Mouse (Mus musculus): ENCODE data around the gene Mtfmt.

The Mtfmt gene

DNA sequence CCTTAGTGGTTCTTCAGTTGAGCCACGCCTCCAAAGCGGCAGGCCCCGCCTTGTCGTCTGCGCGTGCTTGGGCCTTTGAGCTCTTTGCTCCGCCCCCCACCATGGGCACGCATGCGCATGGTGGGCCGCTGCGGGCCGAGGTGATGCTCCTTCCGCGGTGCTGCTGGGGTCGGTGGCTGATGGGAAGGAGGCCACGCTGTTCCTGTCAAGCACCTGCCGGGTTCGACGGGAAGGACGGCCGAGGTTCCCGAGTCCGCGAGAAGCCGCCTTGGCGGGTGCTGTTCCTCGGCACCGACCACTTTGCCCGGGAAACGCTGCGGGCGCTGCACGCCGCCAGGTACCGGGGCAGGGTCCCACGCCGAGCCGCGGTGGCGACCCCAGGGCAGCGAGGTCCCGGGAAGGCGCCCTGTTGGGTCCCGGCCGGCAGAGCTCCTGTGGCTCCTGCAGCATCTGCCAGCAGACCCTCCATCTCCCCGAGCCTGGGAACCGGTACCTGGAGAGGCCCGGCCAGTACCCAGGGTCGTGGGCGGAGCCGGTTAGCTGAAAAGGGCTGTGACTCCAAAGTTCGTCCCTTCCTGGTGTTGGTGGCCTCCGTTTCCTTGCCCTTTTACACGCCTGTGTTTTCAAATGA, at the start of gene Mtfmt:
TSS of gene Mtfmt (plus strand) at position 112 of the 631 bp plus-strand sequence.
- DNase-seq (ENCODE audit: low read depth in 1 of 2, low spot score in 2 of 2), result peak; percentile 78 to 88

- no peak for DNase-seq (ENCODE audit: low read depth in 1 of 2, low spot score in 2 of 2)
These were observed 49.0 kb upstream of the Mtfmt start for GRCm38 (mm10) chr9:65386373-65387140.

GRCm38 (mm10) chr9:65390752-65391612, 44.6 kb upstream of the Mtfmt start:
- no peak for DNase-seq (ENCODE audit: low read depth in 1 of 2, low spot score in 2 of 2)

DNA sequence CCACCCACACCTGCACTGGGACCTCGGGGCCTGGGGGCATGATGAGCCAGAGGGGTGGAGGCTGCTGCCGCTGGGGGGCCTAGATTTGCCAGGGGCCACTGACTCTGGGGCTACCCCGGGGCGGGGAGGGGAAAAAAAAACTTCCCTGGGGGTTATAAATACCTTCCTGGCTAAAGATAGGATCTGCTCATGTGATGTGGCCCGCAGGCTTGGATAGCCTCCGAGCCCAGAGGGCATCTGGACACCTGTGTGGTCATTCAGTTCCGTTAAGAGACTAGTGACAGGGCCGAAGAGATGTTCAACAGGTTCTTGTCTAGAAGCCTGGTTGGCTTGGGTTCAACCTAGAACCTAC, 44.0 kb upstream of the Mtfmt start, which contains the start of gene Kbtbd13:
TSS of gene Kbtbd13 (minus strand) at position 40 of the 352 bp plus-strand sequence.
- no peak for DNase-seq (ENCODE audit: low read depth in 1 of 2, low spot score in 2 of 2)

- no peak for DNase-seq (ENCODE audit: low read depth in 1 of 2, low spot score in 2 of 2)
These were observed 42.8 kb upstream of the Mtfmt start for GRCm38 (mm10) chr9:65392638-65393364.

GRCm38 (mm10) chr9:65393606-65394005, 42.0 kb upstream of the Mtfmt start:
- DNase-seq (ENCODE audit: low read depth in 1 of 2, low spot score in 2 of 2), result no peak

GRCm38 (mm10) chr9:65394360-65394759, 41.2 kb upstream of the Mtfmt start:
- DNase-seq (ENCODE audit: low read depth in 1 of 2, low spot score in 2 of 2), result no peak

DNA sequence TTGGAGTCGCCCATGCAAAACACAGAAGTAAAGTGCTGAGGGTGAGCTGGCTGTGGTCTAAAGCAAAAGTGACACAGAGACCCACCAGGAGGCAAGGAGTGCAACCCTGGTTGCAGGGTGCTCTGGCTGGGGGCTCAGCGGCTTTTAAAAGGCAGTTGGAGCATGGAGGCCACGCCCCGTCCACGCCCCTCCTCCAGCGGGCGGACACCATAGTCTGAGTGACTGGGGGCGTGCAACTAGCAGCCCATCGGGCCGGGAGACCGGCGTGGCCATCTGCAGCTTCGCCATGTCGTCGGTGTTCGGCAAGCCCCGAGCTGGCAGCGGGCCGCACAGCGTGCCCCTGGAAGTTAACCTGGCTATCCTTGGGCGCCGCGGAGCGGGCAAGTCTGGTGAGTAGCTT, 37.3 kb upstream of the Mtfmt start, which contains the start of gene Rasl12:
TSS of gene Rasl12 (plus strand) at position 228 of the 400 bp plus-strand sequence.
- no peak for DNase-seq (ENCODE audit: low read depth in 1 of 2, low spot score in 2 of 2)

DNA sequence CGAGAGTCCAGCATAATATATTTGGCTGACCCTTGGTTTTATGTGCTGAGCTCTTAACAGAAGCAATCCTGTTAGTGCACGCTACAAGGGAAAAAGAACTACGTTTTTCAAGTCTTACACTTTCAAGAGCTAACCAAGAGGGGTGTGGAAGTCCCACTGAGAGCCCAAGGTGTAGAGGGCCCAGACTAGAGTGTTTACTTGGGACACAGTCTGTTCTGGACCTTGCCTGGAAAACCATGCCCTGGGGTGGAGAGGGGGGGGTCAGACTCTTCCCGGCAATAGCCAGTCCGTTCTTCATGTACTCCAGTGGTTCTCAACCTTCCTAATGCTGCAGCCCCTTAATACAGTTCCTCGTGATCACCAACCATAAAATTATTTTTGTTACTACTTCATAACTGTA, 35.6 kb upstream of the Mtfmt start:
- no peak for DNase-seq (ENCODE audit: low read depth in 1 of 2, low spot score in 2 of 2)

DNA sequence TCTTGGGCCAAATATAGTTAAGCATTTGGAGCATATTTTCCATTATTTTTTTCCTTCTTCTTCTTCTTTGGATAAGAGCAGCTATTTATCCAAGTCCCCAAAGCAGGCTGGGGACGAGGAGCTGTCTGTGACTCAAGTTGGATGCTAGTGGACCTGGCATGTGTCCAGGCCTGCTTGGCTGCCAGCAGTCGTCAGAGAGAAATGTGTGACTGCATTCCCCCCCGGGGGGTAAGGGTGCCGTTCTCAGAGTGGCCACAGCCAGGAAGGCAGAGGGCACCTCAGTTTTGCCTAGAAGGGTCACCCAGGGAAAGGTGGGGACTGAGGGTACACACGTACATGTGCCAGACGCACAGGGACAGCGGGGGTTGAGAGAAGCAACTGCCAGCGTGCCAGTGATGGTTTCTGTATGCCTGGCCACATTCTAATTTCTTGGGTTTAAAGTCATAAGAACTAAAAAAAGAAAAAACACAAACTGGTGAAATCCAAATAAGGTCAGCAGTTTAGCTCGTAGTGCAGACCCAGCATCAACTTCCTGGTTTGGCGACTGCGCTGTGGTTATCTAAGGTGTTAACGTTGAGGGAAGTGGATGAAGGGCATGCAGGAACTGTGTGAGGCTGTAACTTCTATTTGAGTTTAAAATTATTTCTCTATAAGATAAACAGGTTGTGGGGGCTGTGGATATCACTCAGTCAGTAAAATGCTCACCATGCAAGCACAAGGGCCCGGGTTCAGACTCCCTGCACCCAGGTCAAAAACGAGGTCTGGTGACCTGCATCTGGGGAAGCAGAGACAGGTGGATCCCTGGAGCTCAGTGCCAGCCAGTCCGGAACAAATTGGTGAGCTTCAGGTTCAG, 31.0 kb upstream of the Mtfmt start:
- DNase-seq (ENCODE audit: low read depth in 1 of 2, low spot score in 2 of 2), result no peak

GRCm38 (mm10) chr9:65405184-65405449, 30.5 kb upstream of the Mtfmt start:
- no peak for DNase-seq (ENCODE audit: low read depth in 1 of 2, low spot score in 2 of 2)

DNA sequence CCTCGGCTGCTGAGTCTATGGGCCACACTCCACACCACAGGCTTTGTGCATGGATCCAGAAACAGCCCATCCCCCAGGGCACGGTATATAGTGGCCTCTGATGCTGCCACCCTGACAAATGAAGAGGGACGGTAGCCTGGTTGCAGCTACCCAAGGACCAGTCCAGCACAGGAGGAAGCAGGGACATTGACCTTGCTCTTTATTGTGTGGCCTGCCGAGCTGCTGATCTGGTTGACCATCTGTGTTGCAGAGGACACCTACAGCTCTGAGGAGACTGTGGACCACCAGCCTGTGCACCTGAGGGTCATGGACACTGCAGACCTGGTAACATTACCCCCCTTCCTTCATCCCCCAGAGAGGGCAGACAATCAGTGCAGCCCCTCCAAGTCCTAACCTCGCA, 28.3 kb upstream of the Mtfmt start:
- DNase-seq (ENCODE audit: low read depth in 1 of 2, low spot score in 2 of 2), result no peak

GRCm38 (mm10) chr9:65407861-65408260, 27.7 kb upstream of the Mtfmt start:
- DNase-seq (ENCODE audit: low read depth in 1 of 2, low spot score in 2 of 2), result no peak

GRCm38 (mm10) chr9:65408871-65409295, 26.7 kb upstream of the Mtfmt start:
- no peak for DNase-seq (ENCODE audit: low read depth in 1 of 2, low spot score in 2 of 2)

- DNase-seq (ENCODE audit: low read depth in 1 of 2, low spot score in 2 of 2), result no peak
These were observed 25.2 kb upstream of the Mtfmt start for GRCm38 (mm10) chr9:65410378-65410777.

DNA sequence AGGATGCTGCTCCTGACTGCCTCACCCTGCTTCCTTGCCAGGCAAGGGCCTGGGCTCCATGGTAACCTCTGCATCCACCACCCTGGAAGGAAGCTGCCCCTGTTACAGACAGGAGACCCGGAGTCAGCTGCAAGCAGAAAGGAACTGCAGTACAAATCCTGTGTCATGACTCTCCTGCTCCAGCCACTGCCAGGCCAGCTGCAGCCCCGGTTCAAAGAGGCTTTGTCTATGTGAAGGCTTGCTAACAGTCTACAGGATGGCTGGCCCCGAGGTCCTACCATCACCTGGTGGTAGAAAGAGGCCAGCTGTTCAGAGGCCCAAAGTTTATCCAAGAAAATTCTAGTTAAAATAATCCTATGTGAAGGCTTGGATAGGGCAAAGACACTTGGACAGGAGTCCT, 24.3 kb upstream of the Mtfmt start:
- DNase-seq (ENCODE audit: low read depth in 1 of 2, low spot score in 2 of 2), result no peak

DNA sequence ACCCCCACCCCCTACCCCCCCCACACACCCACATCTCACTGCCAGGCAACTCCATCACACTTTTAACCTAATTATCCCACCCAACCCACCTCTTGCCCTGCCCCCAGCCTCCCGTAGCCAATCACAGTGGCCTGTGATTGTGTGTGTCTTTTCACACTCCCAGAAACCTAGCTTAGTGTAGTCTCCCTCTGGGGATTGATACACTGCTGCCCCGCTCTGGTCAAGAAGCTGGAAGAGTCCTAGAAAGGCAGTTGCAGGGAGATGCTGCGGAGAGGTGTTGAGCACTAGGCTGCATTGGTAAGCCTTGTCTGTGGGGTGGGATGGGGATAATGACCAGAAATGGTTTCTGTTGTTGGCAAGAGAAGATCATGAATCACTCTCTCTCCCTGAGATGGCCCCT, 17.8 kb upstream of the Mtfmt start:
- DNase-seq (ENCODE audit: low read depth in 1 of 2, low spot score in 2 of 2), result no peak

- DNase-seq (ENCODE audit: low read depth in 1 of 2, low spot score in 2 of 2), result no peak
These were observed 15.9 kb upstream of the Mtfmt start for GRCm38 (mm10) chr9:65419633-65420032.

DNA sequence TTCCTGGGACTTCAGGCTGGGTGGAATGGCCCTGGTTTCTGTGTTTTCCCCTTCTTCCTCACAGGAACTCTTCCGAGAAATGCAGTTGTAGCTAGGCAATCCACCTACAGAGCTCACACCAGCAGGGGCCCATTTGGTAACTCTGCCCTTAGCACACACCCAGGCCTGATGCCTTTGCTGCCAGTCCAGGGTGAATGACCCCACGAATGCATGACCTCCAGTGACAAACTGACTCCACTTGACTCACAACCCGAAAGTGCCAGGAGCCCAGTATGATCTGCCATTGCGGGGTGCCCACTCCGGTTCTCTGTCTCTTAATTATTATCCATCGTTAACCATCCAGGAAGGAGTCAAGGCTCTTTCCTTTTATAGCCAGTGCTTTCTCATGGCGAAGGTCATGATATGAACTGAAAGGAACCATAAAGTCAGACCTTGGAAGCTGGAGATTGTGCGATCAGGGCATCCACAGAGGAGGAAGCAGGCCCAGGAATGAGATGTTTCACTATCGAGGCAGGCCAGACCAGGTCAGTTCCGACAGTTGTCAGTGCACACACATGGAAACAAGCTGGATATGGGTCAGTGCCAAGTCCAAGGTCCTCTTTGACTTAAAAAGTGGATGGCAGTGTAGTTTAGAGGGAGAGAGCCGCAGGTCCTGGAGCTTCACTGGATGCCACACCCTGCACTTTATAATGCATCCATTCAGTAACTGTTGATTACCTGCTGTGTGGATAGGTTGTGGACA, 12.7 kb upstream of the Mtfmt start, which contains the start of gene Slc51b:
TSS of gene Slc51b (minus strand) at position 196 of the 742 bp plus-strand sequence.
- DNase-seq (ENCODE audit: low read depth in 1 of 2, low spot score in 2 of 2), result no peak

DNA sequence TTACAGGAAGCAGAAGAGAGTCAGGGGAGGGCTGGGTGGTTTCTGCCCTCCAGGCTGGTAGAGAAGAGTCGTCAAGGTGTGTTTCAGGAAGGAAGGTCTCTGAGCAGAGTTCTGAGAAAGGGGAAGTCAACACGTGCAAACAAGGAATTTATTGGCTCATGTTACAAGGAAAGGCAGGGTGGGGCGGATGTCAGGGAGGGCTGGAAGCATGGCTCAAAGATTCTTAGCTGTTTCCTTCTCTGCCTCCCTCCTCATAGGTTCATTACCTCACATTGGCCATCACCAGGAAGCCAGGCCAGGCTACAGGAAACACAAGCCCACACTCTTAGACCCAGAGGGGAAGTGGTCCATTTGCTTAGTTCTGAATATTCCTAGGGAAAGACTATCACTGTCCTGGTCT, 11.2 kb upstream of the Mtfmt start:
- DNase-seq (ENCODE audit: low read depth in 1 of 2, low spot score in 2 of 2), result no peak

Measured in monocyte, adult 2 months (primary cell).